Mouse (Mus musculus): Measurements from ENCODE around the gene Ttc32. TPM values are rescaled to one million over a fixed set of nuclear protein-coding genes. Genes with fewer than 3 reads are reported as not detected.
"Not testable (repeated sequence)": the region's sequence is repeated elsewhere in the genome, so short reads cannot be mapped to it uniquely, and the experiment has no call there.

Ttc32 gene
- total and polyA plus RNA-seq, 2 experiments from 2014 or later = 8.1 to 8.8 TPM

GRCm38 (mm10) chr12:9026843-9027242, 3.0 kb upstream of the Ttc32 start:
- no peaks in the 10 kb centered on the region for H3K27me3 ChIP-seq (ENCODE audit: insufficient read depth, low read length)
- peaks cover 11% of the 10 kb centered on the region; the same call in 1 of the 2 replicates for H3K36me3 ChIP-seq (ENCODE audit: insufficient read depth, low read length)
- peaks cover 5% of the 10 kb centered on the region; the same call in 1 of the 2 replicates for H3K4me1 ChIP-seq (ENCODE audit: insufficient read depth, low read length)
- DNase-seq (ENCODE audit: low spot score) (no peak), ATAC-seq (no peak)
- no peak overlapping the region for H3K27ac ChIP-seq
- no peak for TF ChIP-seq CTCF (IDR thresholded peaks at IDR 0.05; ENCODE audit: low read depth)
- no peak overlapping the region for H3K4me3 ChIP-seq (ENCODE audit: low read length)
- H3K9me3 ChIP-seq (ENCODE audit: low read length) = no peaks in the 10 kb centered on the region
- no peak overlapping the region for H3K4me2 ChIP-seq (ENCODE audit: low read depth, low read length)
- H3K9ac ChIP-seq (replicated peaks; ENCODE audit: low read length) = no peak overlapping the region

GRCm38 (mm10) chr12:9028816-9029215, 981 bp upstream of the Ttc32 start:
- H3K9me3 ChIP-seq (ENCODE audit: low read length); H3K9ac ChIP-seq (replicated peaks; ENCODE audit: low read length); H3K4me2 ChIP-seq (ENCODE audit: low read depth, low read length); H3K4me1 ChIP-seq (ENCODE audit: insufficient read depth, low read length); H3K27me3 ChIP-seq (ENCODE audit: insufficient read depth, low read length); H3K27ac ChIP-seq; H3K4me3 ChIP-seq (ENCODE audit: low read length); ATAC-seq; DNase-seq (ENCODE audit: low spot score): not testable (repeated sequence)
- peaks cover 11% of the 10 kb centered on the region; the same call in 1 of the 2 replicates for H3K36me3 ChIP-seq (ENCODE audit: insufficient read depth, low read length)
- WGBS = 92% methylated on average over 7 of the region's 7 CpGs

GRCm38 (mm10) chr12:9029506-9029887, 300 bp upstream of the Ttc32 start:
- WGBS = 54% methylated on average over 4 of the region's 4 CpGs
- Histone ChIP-seq H3K9me3 (ENCODE audit: low read length) (no peaks in the 10 kb centered on the region), H3K4me2 (ENCODE audit: low read depth, low read length) (peak overlapping the region; percentile 64), H3K36me3 (ENCODE audit: insufficient read depth, low read length) (peaks cover 8% of the 10 kb centered on the region; the same call in 1 of the 2 replicates), H3K27me3 (ENCODE audit: insufficient read depth, low read length) (no peaks in the 10 kb centered on the region), H3K4me3 (ENCODE audit: low read length) (peak overlapping the region; percentile 49), H3K27ac (peak overlapping the region; percentile 98), H3K9ac (replicated peaks; ENCODE audit: low read length) (peak overlapping the region; percentile 73; the same call in 1 of the 2 replicates), H3K4me1 (ENCODE audit: insufficient read depth, low read length) (peaks cover 5% of the 10 kb centered on the region; the same call in 1 of the 2 replicates)
- ATAC-seq (peak; percentile 35), DNase-seq (ENCODE audit: low spot score) (no peak)
- peak; percentile 24 for TF ChIP-seq CTCF (IDR thresholded peaks at IDR 0.05; ENCODE audit: low read depth)

GRCm38 (mm10) chr12:9031166-9031565, 1.4 kb downstream of the Ttc32 start:
- no peak for DNase-seq (ENCODE audit: low spot score)

GRCm38 (mm10) chr12:9033140-9033539, 3.3 kb downstream of the Ttc32 start:
- H3K4me1 ChIP-seq (ENCODE audit: insufficient read depth, low read length) = peaks cover 5% of the 10 kb centered on the region; the same call in 1 of the 2 replicates
- H3K9me3 ChIP-seq (ENCODE audit: low read length) = no peaks in the 10 kb centered on the region
- H3K36me3 ChIP-seq (ENCODE audit: insufficient read depth, low read length) = peaks cover under 1% of the 10 kb centered on the region; the same call in 1 of the 2 replicates
- ATAC-seq (no peak), DNase-seq (ENCODE audit: low spot score) (peak; percentile 18)
- no peak overlapping the region for H3K4me3 ChIP-seq (ENCODE audit: low read length)
- H3K27me3 ChIP-seq (ENCODE audit: insufficient read depth, low read length) = no peaks in the 10 kb centered on the region
- H3K4me2 ChIP-seq (ENCODE audit: low read depth, low read length) = no peak overlapping the region
- H3K9ac ChIP-seq (replicated peaks; ENCODE audit: low read length) = no peak overlapping the region
- TF ChIP-seq CTCF (IDR thresholded peaks at IDR 0.05; ENCODE audit: low read depth) = 0 out of 2 replicates have a peak, but pooled peaks have one; percentile 23
- H3K27ac ChIP-seq = no peak overlapping the region

More at GRCm38 (mm10) chr12:9031166-9031565, 1.4 kb downstream of the Ttc32 start:
- H3K27me3 ChIP-seq (ENCODE audit: insufficient read depth, low read length) = no peaks in the 10 kb centered on the region
- H3K9ac ChIP-seq (replicated peaks; ENCODE audit: low read length) = peak overlapping the region; percentile 73
- H3K36me3 ChIP-seq (ENCODE audit: insufficient read depth, low read length) = peaks cover 4% of the 10 kb centered on the region; the same call in 1 of the 2 replicates
- ATAC-seq = no peak
- no peak overlapping the region for H3K27ac ChIP-seq
- 73% methylated on average over 8 of the region's 8 CpGs for WGBS
- TF ChIP-seq CTCF (IDR thresholded peaks at IDR 0.05; ENCODE audit: low read depth) = no peak
- H3K4me2 ChIP-seq (ENCODE audit: low read depth, low read length) = peak overlapping the region; percentile 64
- H3K9me3 ChIP-seq (ENCODE audit: low read length) = no peaks in the 10 kb centered on the region
- peaks cover 5% of the 10 kb centered on the region; the same call in 1 of the 2 replicates for H3K4me1 ChIP-seq (ENCODE audit: insufficient read depth, low read length)
- H3K4me3 ChIP-seq (ENCODE audit: low read length) = peak overlapping the region; percentile 49

- Histone ChIP-seq H3K36me3 (ENCODE audit: insufficient read depth, low read length) (no peaks in the 10 kb centered on the region), H3K27ac (no peak overlapping the region), H3K9ac (replicated peaks; ENCODE audit: low read length) (no peak overlapping the region), H3K4me1 (ENCODE audit: insufficient read depth, low read length) (no peaks in the 10 kb centered on the region), H3K27me3 (ENCODE audit: insufficient read depth, low read length) (no peaks in the 10 kb centered on the region), H3K4me2 (ENCODE audit: low read depth, low read length) (no peak overlapping the region), H3K9me3 (ENCODE audit: low read length) (no peaks in the 10 kb centered on the region), H3K4me3 (ENCODE audit: low read length) (no peak overlapping the region)
- no peak for TF ChIP-seq CTCF (IDR thresholded peaks at IDR 0.05; ENCODE audit: low read depth)
- ATAC-seq (no peak), DNase-seq (ENCODE audit: low spot score) (no peak)
- WGBS = 76% methylated on average over 9 of the region's 9 CpGs
Observed at GRCm38 (mm10) chr12:9036409-9036808, 6.6 kb downstream of the Ttc32 start.

GRCm38 (mm10) chr12:9040177-9040576, 10.4 kb downstream of the Ttc32 start:
- ATAC-seq (no peak), DNase-seq (ENCODE audit: low spot score) (no peak)
- WGBS = 76% methylated on average over 5 of the region's 5 CpGs

More at GRCm38 (mm10) chr12:9040177-9040576, 10.4 kb downstream of the Ttc32 start:
- H3K4me2 ChIP-seq (ENCODE audit: low read depth, low read length) = no peak overlapping the region
- no peak for TF ChIP-seq CTCF (IDR thresholded peaks at IDR 0.05; ENCODE audit: low read depth)
- no peaks in the 10 kb centered on the region for H3K27me3 ChIP-seq (ENCODE audit: insufficient read depth, low read length)
- no peaks in the 10 kb centered on the region for H3K36me3 ChIP-seq (ENCODE audit: insufficient read depth, low read length)
- H3K27ac ChIP-seq = no peak overlapping the region
- H3K4me3 ChIP-seq (ENCODE audit: low read length) = no peak overlapping the region
- no peaks in the 10 kb centered on the region for H3K9me3 ChIP-seq (ENCODE audit: low read length)
- H3K9ac ChIP-seq (replicated peaks; ENCODE audit: low read length) = no peak overlapping the region
- H3K4me1 ChIP-seq (ENCODE audit: insufficient read depth, low read length) = no peaks in the 10 kb centered on the region
